Mouse (Mus musculus) heart, embryonic 13.5 days (tissue): ENCODE results near the gene Cacna1a. TPM values are rescaled to one million over a fixed set of nuclear protein-coding genes. Genes with fewer than 3 reads are reported as not detected.

ENCODE experiments used
- ATAC-seq: fragments of 200-750 bp; cut with Nextera tagmentation; 2 replicates; pipeline ENCODE4 v1.8.0; 2017; ENCODE audit warnings: moderate TSS enrichment; ENCODE audit not compliant: insufficient number of reproducible peaks, low FRiP score, low TSS enrichment; ENCODE audit errors: extremely low read depth
- H3K27ac ChIP-seq: fragments of 300-500 bp; sonication (generic); replicated peaks from 2 replicates; pipeline ENCODE4 v1.5.1; 2015; ENCODE audit warnings: moderate library complexity, mild to moderate bottlenecking, inconsistent platforms
- H3K27me3 ChIP-seq: fragments of 300-500 bp; sonication (generic); replicated peaks from 2 replicates; pipeline ENCODE4 v1.6.1; 2015; ENCODE audit warnings: mild to moderate bottlenecking, inconsistent platforms
- H3K36me3 ChIP-seq: fragments of 300-500 bp; sonication (generic); 2 replicates; pipeline ENCODE4 v1.6.1; 2015; ENCODE audit warnings: mild to moderate bottlenecking, inconsistent platforms
- H3K4me1 ChIP-seq: fragments of 300-500 bp; sonication (generic); 2 replicates; pipeline ENCODE4 v1.6.1; 2015; ENCODE audit warnings: inconsistent platforms
- H3K4me2 ChIP-seq: fragments of 300-500 bp; sonication (generic); 2 replicates; pipeline ENCODE4 v1.6.1; 2015; ENCODE audit warnings: inconsistent platforms, mild to moderate bottlenecking, moderate library complexity
- H3K4me3 ChIP-seq: fragments of 300-500 bp; sonication (generic); 2 replicates; pipeline ENCODE4 v1.5.1; 2015; ENCODE audit warnings: moderate library complexity, mild to moderate bottlenecking, inconsistent platforms
- H3K9ac ChIP-seq: fragments of 300-500 bp; sonication (generic); 2 replicates; pipeline ENCODE4 v1.6.1; 2015; ENCODE audit warnings: inconsistent platforms, mild to moderate bottlenecking, moderate library complexity
- H3K9me3 ChIP-seq: fragments of 300-500 bp; sonication (generic); 2 replicates; pipeline ENCODE4 v1.6.1; 2016; ENCODE audit warnings: inconsistent platforms
- WGBS: fragments of 180-500 bp; shearing (Covaris S2); methylation state at CpG from one replicate; pipeline ENCODE4 v1.1.7; 2015; ENCODE audit warnings: mixed read lengths; 5-methylcytosine and 5-hydroxymethylcytosine counted together
- polyA plus RNA-seq: library from polyadenylated mRNA; unstranded; fragments of >200 nt; fragmentation: Nextera tagmentation; extraction: Ambion mirVana; gene quantifications from 2 replicates; pipeline ENCODE4 v1.2.1, GENCODE M21; 2015

Gene Cacna1a
- polyA plus RNA-seq, 1 experiment from 2014 or later = 6.4 TPM

- Histone ChIP-seq H3K36me3 (no peaks in the 10 kb centered on the region), H3K4me3 (no peak overlapping the region), H3K27me3 (peaks cover 77% of the 10 kb centered on the region), H3K9me3 (no peaks in the 10 kb centered on the region), H3K27ac (no peak overlapping the region), H3K9ac (no peak overlapping the region), H3K4me1 (no peaks in the 10 kb centered on the region), H3K4me2 (no peak overlapping the region)
- 55% methylated on average over 25 of the region's 25 CpGs for WGBS
- no peak for ATAC-seq
Measured at GRCm38 (mm10) chr8:84565577-84566360, 177.5 kb downstream of the Cacna1a start.

- no peak for ATAC-seq
- H3K4me1 ChIP-seq = no peaks in the 10 kb centered on the region
- H3K27me3 ChIP-seq = peaks cover 67% of the 10 kb centered on the region
- no peak overlapping the region for H3K9ac ChIP-seq
- no peaks in the 10 kb centered on the region for H3K36me3 ChIP-seq
- no peak overlapping the region for H3K4me2 ChIP-seq
- H3K27ac ChIP-seq = no peak overlapping the region
- no peak overlapping the region for H3K4me3 ChIP-seq
- WGBS = 55% methylated on average over 12 of the region's 12 CpGs
- H3K9me3 ChIP-seq = no peaks in the 10 kb centered on the region
Measured at GRCm38 (mm10) chr8:84566816-84567413, 178.7 kb downstream of the Cacna1a start.

- no peak overlapping the region for H3K4me2 ChIP-seq
- no peak overlapping the region for H3K27ac ChIP-seq
- H3K36me3 ChIP-seq = no peaks in the 10 kb centered on the region
- no peaks in the 10 kb centered on the region for H3K4me1 ChIP-seq
- H3K4me3 ChIP-seq = no peak overlapping the region
- no peak for ATAC-seq
- H3K9ac ChIP-seq = no peak overlapping the region
- no peaks in the 10 kb centered on the region for H3K9me3 ChIP-seq
- H3K27me3 ChIP-seq = peaks cover 63% of the 10 kb centered on the region
- 67% methylated on average over 19 of the region's 19 CpGs for WGBS
Measured at GRCm38 (mm10) chr8:84567541-84567940, 179.3 kb downstream of the Cacna1a start.

GRCm38 (mm10) chr8:84568737-84569136 lies 180.5 kb downstream of the Cacna1a start:
- H3K9ac ChIP-seq = no peak overlapping the region
- H3K4me3 ChIP-seq = no peak overlapping the region
- peaks cover 55% of the 10 kb centered on the region for H3K27me3 ChIP-seq
- no peak overlapping the region for H3K4me2 ChIP-seq
- H3K9me3 ChIP-seq = no peaks in the 10 kb centered on the region
- H3K4me1 ChIP-seq = no peaks in the 10 kb centered on the region
- H3K36me3 ChIP-seq = no peaks in the 10 kb centered on the region
- H3K27ac ChIP-seq = no peak overlapping the region
- ATAC-seq = no peak
- 74% methylated on average over 8 of the region's 8 CpGs for WGBS

- Histone ChIP-seq H3K9ac (no peak overlapping the region), H3K4me3 (no peak overlapping the region), H3K36me3 (no peaks in the 10 kb centered on the region), H3K4me2 (peak overlapping the region; percentile 51), H3K9me3 (no peaks in the 10 kb centered on the region), H3K27me3 (peaks cover 50% of the 10 kb centered on the region), H3K27ac (no peak overlapping the region), H3K4me1 (no peaks in the 10 kb centered on the region)
- no peak for ATAC-seq
- WGBS = 24% methylated on average over 25 of the region's 25 CpGs
Measured at GRCm38 (mm10) chr8:84569921-84570673, 181.9 kb downstream of the Cacna1a start.

- no peak overlapping the region for H3K27ac ChIP-seq
- no peak overlapping the region for H3K4me3 ChIP-seq
- no peak overlapping the region for H3K4me2 ChIP-seq
- H3K4me1 ChIP-seq = peaks cover 4% of the 10 kb centered on the region; the same call in 1 of the 2 replicates
- no peaks in the 10 kb centered on the region for H3K9me3 ChIP-seq
- no peaks in the 10 kb centered on the region for H3K36me3 ChIP-seq
- WGBS = 68% methylated on average over 4 of the region's 4 CpGs
- H3K9ac ChIP-seq = no peak overlapping the region
- H3K27me3 ChIP-seq = peaks cover 17% of the 10 kb centered on the region
- ATAC-seq = no peak
Measured at GRCm38 (mm10) chr8:84577432-84577831, 189.2 kb downstream of the Cacna1a start.

- Histone ChIP-seq H3K4me2 (no peak overlapping the region), H3K4me3 (no peak overlapping the region), H3K9ac (no peak overlapping the region), H3K9me3 (no peaks in the 10 kb centered on the region), H3K27ac (no peak overlapping the region), H3K36me3 (no peaks in the 10 kb centered on the region), H3K27me3 (peaks cover 9% of the 10 kb centered on the region), H3K4me1 (peaks cover 4% of the 10 kb centered on the region; the same call in 1 of the 2 replicates)
- ATAC-seq = no peak
- whole genome bisulfite sequencing = 11% methylated on average over 3 of the region's 3 CpGs
Measured at GRCm38 (mm10) chr8:84579595-84579994, 191.4 kb downstream of the Cacna1a start.

- Histone ChIP-seq H3K27ac (no peak overlapping the region), H3K4me2 (no peak overlapping the region), H3K36me3 (no peaks in the 10 kb centered on the region), H3K9ac (no peak overlapping the region), H3K4me3 (no peak overlapping the region), H3K9me3 (no peaks in the 10 kb centered on the region), H3K4me1 (peaks cover 12% of the 10 kb centered on the region), H3K27me3 (peaks cover 2% of the 10 kb centered on the region; the same call in 1 of the 2 replicates)
- 42% methylated on average over 1 of the region's 1 CpGs for WGBS
- no peak for ATAC-seq
Measured at GRCm38 (mm10) chr8:84585311-84585710, 197.1 kb downstream of the Cacna1a start.

DNA sequence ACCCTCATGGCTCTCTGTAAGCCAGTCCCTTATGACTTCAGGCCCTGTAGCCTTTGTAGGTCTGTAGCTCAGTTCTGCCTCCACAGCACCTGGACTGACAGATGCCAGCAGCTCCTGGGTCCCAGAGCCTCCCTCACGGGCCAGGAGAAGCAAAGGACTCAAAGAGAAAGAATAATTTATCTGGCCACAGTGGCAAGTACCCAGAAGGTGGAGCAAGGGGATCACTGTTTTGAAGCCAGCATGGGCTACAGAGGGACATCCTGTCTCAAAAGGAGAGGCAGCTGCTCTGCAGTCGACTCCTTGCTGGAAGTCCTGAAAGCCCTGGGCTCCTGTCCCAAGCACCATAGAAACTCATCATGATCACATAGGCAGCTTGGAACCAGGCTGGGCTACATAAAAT lies 198.0 kb downstream of the Cacna1a start:
- WGBS = 64% methylated on average over 2 of the region's 2 CpGs
- H3K36me3 ChIP-seq = no peaks in the 10 kb centered on the region
- peaks cover 12% of the 10 kb centered on the region for H3K4me1 ChIP-seq
- no peak overlapping the region for H3K9ac ChIP-seq
- H3K4me2 ChIP-seq = no peak overlapping the region
- no peak for ATAC-seq
- peaks cover 7% of the 10 kb centered on the region; the same call in 1 of the 2 replicates for H3K27me3 ChIP-seq
- no peaks in the 10 kb centered on the region for H3K9me3 ChIP-seq
- H3K4me3 ChIP-seq = no peak overlapping the region
- no peak overlapping the region for H3K27ac ChIP-seq

DNA sequence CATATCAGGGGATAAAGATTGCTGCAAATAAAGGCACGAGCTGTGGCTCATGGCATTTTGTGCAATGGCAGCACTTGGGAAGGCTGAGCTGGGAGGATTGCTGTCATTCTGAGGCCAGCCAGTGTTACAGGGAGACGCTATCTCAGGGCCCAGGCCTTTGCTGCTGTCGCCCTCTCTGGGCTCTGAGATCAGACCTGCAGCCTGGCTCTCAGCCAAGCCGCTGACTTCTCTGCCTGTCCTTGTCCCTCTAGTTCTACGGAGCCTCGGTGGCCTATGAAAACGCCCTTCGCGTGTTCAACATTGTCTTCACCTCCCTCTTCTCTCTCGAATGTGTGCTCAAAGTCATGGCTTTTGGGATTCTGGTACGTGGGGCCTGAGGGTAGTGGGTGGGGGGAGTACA lies 200.3 kb downstream of the Cacna1a start:
- no peaks in the 10 kb centered on the region for H3K9me3 ChIP-seq
- 0 out of 2 replicates have a peak overlapping the region, but pooled peaks have one; percentile 0 for H3K4me2 ChIP-seq
- peaks cover 21% of the 10 kb centered on the region for H3K4me1 ChIP-seq
- no peak overlapping the region for H3K4me3 ChIP-seq
- H3K36me3 ChIP-seq = no peaks in the 10 kb centered on the region
- ATAC-seq = no peak
- H3K27ac ChIP-seq = peak overlapping the region; percentile 29; the same call in 1 of the 2 replicates
- WGBS = 38% methylated on average over 11 of the region's 11 CpGs
- 0 out of 2 replicates have a peak overlapping the region, but pooled peaks have one; percentile 2 for H3K9ac ChIP-seq
- H3K27me3 ChIP-seq = peaks cover 8% of the 10 kb centered on the region; the same call in 1 of the 2 replicates

DNA sequence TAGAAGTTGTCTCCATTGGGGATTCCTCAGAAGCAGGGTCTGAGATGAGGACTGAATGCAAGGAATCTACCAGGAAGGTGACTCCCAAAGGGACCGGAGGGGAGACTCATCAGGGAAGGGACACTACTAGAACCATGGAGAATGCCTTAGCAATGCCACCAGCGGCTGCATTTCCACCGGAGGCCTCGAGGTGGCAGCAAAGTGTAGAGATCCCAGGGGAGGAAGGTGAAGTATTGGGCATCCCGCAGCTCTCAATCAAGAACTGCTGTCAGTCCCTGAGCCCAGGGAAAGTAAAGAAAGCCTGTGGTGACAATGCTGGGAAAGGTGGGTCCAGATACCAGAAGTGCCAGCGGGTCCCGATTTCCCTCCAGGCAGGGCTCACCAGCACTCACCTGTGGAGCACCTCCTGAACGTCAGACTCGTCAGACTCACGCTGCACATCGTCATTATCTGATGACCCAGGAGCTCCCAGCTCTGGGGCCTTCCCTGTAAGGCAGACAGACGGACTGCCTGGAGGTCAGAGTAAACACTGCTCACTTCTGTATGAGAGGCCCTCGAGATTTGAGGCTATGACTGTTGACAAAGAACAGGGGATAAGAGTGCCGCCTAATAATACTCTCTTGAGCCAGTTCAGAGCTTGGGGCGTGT lies 203.9 kb downstream of the Cacna1a start:
- Histone ChIP-seq H3K4me3 (peak overlapping the region; percentile 14; the same call in 1 of the 2 replicates), H3K27ac (peak overlapping the region; percentile 12; the same call in 1 of the 2 replicates), H3K4me1 (peaks cover 21% of the 10 kb centered on the region), H3K9ac (no peak overlapping the region), H3K4me2 (peak overlapping the region; percentile 54), H3K36me3 (no peaks in the 10 kb centered on the region), H3K9me3 (no peaks in the 10 kb centered on the region), H3K27me3 (peaks cover 19% of the 10 kb centered on the region; the same call in 1 of the 2 replicates)
- 13% methylated on average over 15 of the region's 15 CpGs for WGBS
- ATAC-seq = no peak
